Mouse (Mus musculus) neural tube, embryonic 15.5 days (tissue): ENCODE results near the gene Smarca4. TPM values are rescaled to one million over a fixed set of nuclear protein-coding genes. Genes with fewer than 3 reads are reported as not detected.

Source experiments
- ATAC-seq: fragments of 200-750 bp; cut with Nextera tagmentation; 2 replicates; pipeline ENCODE4 v1.8.0; 2017; ENCODE audit warnings: mild to moderate bottlenecking, moderate TSS enrichment, moderate library complexity; ENCODE audit not compliant: low FRiP score
- H3K27ac ChIP-seq: fragments of 300-500 bp; sonication (generic); replicated peaks from 2 replicates; pipeline ENCODE4 v1.5.1; 2015; ENCODE audit warnings: mild to moderate bottlenecking, inconsistent platforms
- H3K27me3 ChIP-seq: fragments of 300-500 bp; sonication (generic); replicated peaks from 2 replicates; pipeline ENCODE4 v1.6.1; 2015; ENCODE audit warnings: inconsistent platforms
- H3K36me3 ChIP-seq: fragments of 300-500 bp; sonication (generic); 2 replicates; pipeline ENCODE4 v1.6.1; 2015; ENCODE audit warnings: inconsistent platforms
- H3K4me1 ChIP-seq: fragments of 300-500 bp; sonication (generic); 2 replicates; pipeline ENCODE4 v1.6.1; 2015; ENCODE audit warnings: inconsistent platforms
- H3K4me2 ChIP-seq: fragments of 300-500 bp; sonication (generic); 2 replicates; pipeline ENCODE4 v1.6.1; 2015; ENCODE audit warnings: inconsistent platforms, mild to moderate bottlenecking, moderate library complexity
- H3K4me3 ChIP-seq: fragments of 300-500 bp; sonication (generic); replicated peaks from 2 replicates; pipeline ENCODE4 v1.5.1; 2015; ENCODE audit warnings: mild to moderate bottlenecking, inconsistent platforms
- H3K9ac ChIP-seq: fragments of 300-500 bp; sonication (generic); replicated peaks from 2 replicates; pipeline ENCODE4 v1.6.1; 2015; ENCODE audit warnings: mild to moderate bottlenecking, inconsistent platforms
- H3K9me3 ChIP-seq: fragments of 300-500 bp; sonication (generic); replicated peaks from 2 replicates; pipeline ENCODE4 v1.6.1; 2016; ENCODE audit warnings: inconsistent platforms
- WGBS: fragments of 180-500 bp; shearing (Covaris S2); methylation state at CpG from one replicate; pipeline ENCODE4 v1.1.7; 2015; ENCODE audit warnings: mixed read lengths; 5-methylcytosine and 5-hydroxymethylcytosine counted together
- polyA plus RNA-seq: library from polyadenylated mRNA; unstranded; fragments of >200 nt; fragmentation: Nextera tagmentation; extraction: Ambion mirVana; gene quantifications from 2 replicates; pipeline ENCODE4 v1.2.1, GENCODE M21; 2015

The Smarca4 gene
- polyA plus RNA-seq, 1 experiment from 2014 or later, result 110 TPM

GRCm38 (mm10) chr9:21701091-21701490 lies 85.1 kb downstream of the Smarca4 start:
- no peak overlapping the region for H3K9ac ChIP-seq
- no peaks in the 10 kb centered on the region for H3K4me1 ChIP-seq
- WGBS, result 97% methylated on average over 14 of the region's 14 CpGs
- peaks cover 92% of the 10 kb centered on the region for H3K36me3 ChIP-seq
- ATAC-seq, result no peak
- H3K9me3 ChIP-seq, result no peaks in the 10 kb centered on the region
- no peak overlapping the region for H3K4me2 ChIP-seq
- H3K4me3 ChIP-seq, result no peak overlapping the region
- H3K27ac ChIP-seq, result no peak overlapping the region
- H3K27me3 ChIP-seq, result no peaks in the 10 kb centered on the region

- no peak for ATAC-seq
- no peak overlapping the region for H3K4me2 ChIP-seq
- WGBS, result 94% methylated on average over 7 of the region's 7 CpGs
These were observed 87.5 kb downstream of the Smarca4 start for GRCm38 (mm10) chr9:21703494-21703893.

GRCm38 (mm10) chr9:21706085-21706484 lies 90.1 kb downstream of the Smarca4 start:
- Histone ChIP-seq H3K4me2 (no peak overlapping the region), H3K9me3 (no peaks in the 10 kb centered on the region), H3K9ac (no peak overlapping the region), H3K27ac (no peak overlapping the region), H3K4me1 (no peaks in the 10 kb centered on the region), H3K4me3 (no peak overlapping the region), H3K27me3 (no peaks in the 10 kb centered on the region), H3K36me3 (peaks cover 76% of the 10 kb centered on the region)
- 87% methylated on average over 4 of the region's 4 CpGs for WGBS
- ATAC-seq, result no peak

More at GRCm38 (mm10) chr9:21703494-21703893, 87.5 kb downstream of the Smarca4 start:
- no peak overlapping the region for H3K27ac ChIP-seq
- H3K9me3 ChIP-seq, result no peaks in the 10 kb centered on the region
- H3K36me3 ChIP-seq, result peaks cover 97% of the 10 kb centered on the region
- H3K4me3 ChIP-seq, result no peak overlapping the region
- H3K9ac ChIP-seq, result no peak overlapping the region
- H3K4me1 ChIP-seq, result no peaks in the 10 kb centered on the region
- H3K27me3 ChIP-seq, result no peaks in the 10 kb centered on the region

- no peak for ATAC-seq
- no peak overlapping the region for H3K27ac ChIP-seq
- no peaks in the 10 kb centered on the region for H3K27me3 ChIP-seq
- H3K4me2 ChIP-seq, result no peak overlapping the region
- no peak overlapping the region for H3K9ac ChIP-seq
- peaks cover 69% of the 10 kb centered on the region for H3K36me3 ChIP-seq
- no peak overlapping the region for H3K4me3 ChIP-seq
- H3K9me3 ChIP-seq, result no peaks in the 10 kb centered on the region
- WGBS, result 87% methylated on average over 8 of the region's 8 CpGs
- H3K4me1 ChIP-seq, result no peaks in the 10 kb centered on the region
These were observed 90.8 kb downstream of the Smarca4 start for GRCm38 (mm10) chr9:21706586-21707265.

GRCm38 (mm10) chr9:21709340-21709739 lies 93.4 kb downstream of the Smarca4 start:
- Histone ChIP-seq H3K36me3 (peaks cover 46% of the 10 kb centered on the region), H3K4me3 (no peak overlapping the region), H3K27ac (no peak overlapping the region), H3K9ac (no peak overlapping the region), H3K4me2 (no peak overlapping the region), H3K9me3 (no peaks in the 10 kb centered on the region), H3K27me3 (no peaks in the 10 kb centered on the region), H3K4me1 (no peaks in the 10 kb centered on the region)
- no peak for ATAC-seq
- WGBS, result 92% methylated on average over 3 of the region's 3 CpGs

DNA sequence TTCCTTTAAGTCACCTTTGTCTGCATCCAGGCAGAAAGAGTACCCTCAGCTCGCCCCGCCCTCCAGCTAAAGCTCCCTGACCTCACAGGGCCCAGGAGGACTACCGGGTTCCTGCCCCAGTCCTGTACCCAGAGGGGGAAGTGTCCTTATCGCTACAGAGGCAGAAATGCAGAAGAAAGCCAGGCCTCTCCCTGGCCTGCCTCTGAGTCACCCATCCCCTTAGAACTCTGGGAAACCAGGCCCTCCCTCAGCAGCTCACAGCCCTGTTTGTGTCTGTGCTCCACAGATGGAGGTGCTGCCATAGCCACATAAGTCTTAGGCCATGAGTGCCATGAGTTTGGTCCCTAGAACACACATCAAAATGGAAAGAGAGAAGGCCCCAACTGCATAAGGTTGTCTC lies 99.3 kb downstream of the Smarca4 start:
- Histone ChIP-seq H3K4me3 (no peak overlapping the region), H3K27ac (no peak overlapping the region), H3K4me2 (no peak overlapping the region), H3K9me3 (no peaks in the 10 kb centered on the region), H3K4me1 (no peaks in the 10 kb centered on the region), H3K9ac (no peak overlapping the region), H3K27me3 (no peaks in the 10 kb centered on the region), H3K36me3 (peaks cover 3% of the 10 kb centered on the region; the same call in 1 of the 2 replicates)
- peak; percentile 35; the same call in 1 of the 2 replicates for ATAC-seq
- 71% methylated on average over 4 of the region's 4 CpGs for WGBS

DNA sequence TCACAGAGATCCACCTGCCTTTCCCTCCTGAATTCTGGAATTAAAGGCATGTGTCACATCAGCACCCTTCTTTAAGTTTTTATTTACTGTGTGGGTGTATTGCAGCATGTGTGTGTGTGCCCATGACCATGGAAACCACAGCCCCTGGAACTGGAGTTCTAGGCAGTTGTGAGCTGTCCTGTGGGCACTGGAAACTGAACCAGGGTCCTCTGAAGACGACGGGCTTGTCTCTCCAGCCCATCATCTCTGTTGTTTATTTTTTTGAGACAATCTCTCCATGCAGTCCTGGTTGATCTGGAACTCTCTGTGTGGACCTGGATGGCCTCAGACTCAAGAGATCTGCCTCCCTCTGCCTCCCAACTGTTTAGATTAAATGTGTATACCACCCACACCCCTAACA lies 101.0 kb downstream of the Smarca4 start:
- Histone ChIP-seq H3K9ac (no peak overlapping the region), H3K4me2 (no peak overlapping the region), H3K4me1 (no peaks in the 10 kb centered on the region), H3K36me3 (peaks cover 3% of the 10 kb centered on the region; the same call in 1 of the 2 replicates), H3K27ac (no peak overlapping the region), H3K9me3 (no peaks in the 10 kb centered on the region), H3K4me3 (no peak overlapping the region), H3K27me3 (no peaks in the 10 kb centered on the region)
- WGBS, result 91% methylated on average over 2 of the region's 2 CpGs
- ATAC-seq, result no peak

DNA sequence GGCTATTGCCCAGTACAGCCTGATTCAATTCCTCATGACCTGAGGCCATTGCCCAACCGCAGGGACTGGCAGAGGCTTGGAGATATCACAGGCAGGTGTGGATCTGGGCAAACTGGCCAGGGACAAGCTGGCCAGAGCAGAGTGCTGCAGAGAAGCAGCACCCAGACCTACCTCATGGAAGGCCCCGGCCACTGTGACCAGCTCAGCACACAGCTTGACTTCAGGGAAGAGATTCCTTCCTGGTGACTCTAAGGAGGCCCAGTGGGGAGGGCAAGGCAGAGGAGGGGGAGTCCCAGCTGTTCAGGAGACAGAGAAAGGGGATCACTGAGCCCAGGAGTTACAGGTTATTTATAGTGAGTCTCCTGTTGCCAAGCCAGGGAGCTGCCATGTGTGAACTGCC lies 105.1 kb downstream of the Smarca4 start:
- peaks cover 26% of the 10 kb centered on the region for H3K4me1 ChIP-seq
- no peak overlapping the region for H3K4me3 ChIP-seq
- no peaks in the 10 kb centered on the region for H3K9me3 ChIP-seq
- H3K9ac ChIP-seq, result no peak overlapping the region
- no peak overlapping the region for H3K4me2 ChIP-seq
- no peak overlapping the region for H3K27ac ChIP-seq
- 80% methylated on average over 2 of the region's 2 CpGs for WGBS
- H3K36me3 ChIP-seq, result no peaks in the 10 kb centered on the region
- no peak for ATAC-seq
- no peaks in the 10 kb centered on the region for H3K27me3 ChIP-seq

GRCm38 (mm10) chr9:21723377-21724146 lies 107.6 kb downstream of the Smarca4 start, which contains the start of gene Ldlr:
Gene Ldlr, plus strand, starts transcription at chr9:21723483.
- H3K27ac ChIP-seq, result peak within 1 kb of the TSS; percentile 90
- H3K36me3 ChIP-seq, result no peaks in the 10 kb centered on the region
- peak within 1 kb of the TSS; percentile 65 for H3K9ac ChIP-seq
- WGBS, result under 1% methylated on average over 47 of the region's 47 CpGs
- H3K4me2 ChIP-seq, result peak within 1 kb of the TSS; percentile 79
- peaks cover 35% of the 10 kb centered on the region for H3K4me1 ChIP-seq
- peak within 1 kb of the TSS; percentile 66 for H3K4me3 ChIP-seq
- no peaks in the 10 kb centered on the region for H3K9me3 ChIP-seq
- H3K27me3 ChIP-seq, result no peaks in the 10 kb centered on the region
- peak; percentile 89 for ATAC-seq

DNA sequence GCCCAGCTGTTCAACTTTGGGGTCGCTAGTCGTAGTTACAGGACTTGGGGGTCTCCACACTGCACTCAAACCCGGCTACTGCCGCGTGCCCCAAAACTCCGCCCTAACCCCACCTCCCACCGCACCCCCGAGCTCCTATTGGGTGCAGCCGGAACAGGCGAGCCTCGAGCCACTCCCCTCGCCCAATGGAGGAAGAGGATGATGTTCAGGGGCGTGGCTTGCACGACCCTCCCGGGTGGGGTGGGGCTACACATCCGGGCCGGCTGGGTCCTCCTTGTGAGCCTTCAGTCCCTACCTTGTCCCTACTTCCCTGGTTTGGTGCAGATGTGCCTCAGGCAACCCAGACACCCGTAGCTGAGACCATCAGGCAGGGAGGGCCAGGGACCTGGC lies 108.2 kb downstream of the Smarca4 start:
- H3K9ac ChIP-seq, result peak overlapping the region; percentile 65
- ATAC-seq, result peak; percentile 96
- H3K4me2 ChIP-seq, result peak overlapping the region; percentile 79
- peak overlapping the region; percentile 66 for H3K4me3 ChIP-seq
- no peaks in the 10 kb centered on the region for H3K36me3 ChIP-seq
- H3K9me3 ChIP-seq, result no peaks in the 10 kb centered on the region
- peak overlapping the region; percentile 90 for H3K27ac ChIP-seq
- H3K4me1 ChIP-seq, result peaks cover 35% of the 10 kb centered on the region
- WGBS, result under 1% methylated on average over 18 of the region's 18 CpGs
- H3K27me3 ChIP-seq, result no peaks in the 10 kb centered on the region

DNA sequence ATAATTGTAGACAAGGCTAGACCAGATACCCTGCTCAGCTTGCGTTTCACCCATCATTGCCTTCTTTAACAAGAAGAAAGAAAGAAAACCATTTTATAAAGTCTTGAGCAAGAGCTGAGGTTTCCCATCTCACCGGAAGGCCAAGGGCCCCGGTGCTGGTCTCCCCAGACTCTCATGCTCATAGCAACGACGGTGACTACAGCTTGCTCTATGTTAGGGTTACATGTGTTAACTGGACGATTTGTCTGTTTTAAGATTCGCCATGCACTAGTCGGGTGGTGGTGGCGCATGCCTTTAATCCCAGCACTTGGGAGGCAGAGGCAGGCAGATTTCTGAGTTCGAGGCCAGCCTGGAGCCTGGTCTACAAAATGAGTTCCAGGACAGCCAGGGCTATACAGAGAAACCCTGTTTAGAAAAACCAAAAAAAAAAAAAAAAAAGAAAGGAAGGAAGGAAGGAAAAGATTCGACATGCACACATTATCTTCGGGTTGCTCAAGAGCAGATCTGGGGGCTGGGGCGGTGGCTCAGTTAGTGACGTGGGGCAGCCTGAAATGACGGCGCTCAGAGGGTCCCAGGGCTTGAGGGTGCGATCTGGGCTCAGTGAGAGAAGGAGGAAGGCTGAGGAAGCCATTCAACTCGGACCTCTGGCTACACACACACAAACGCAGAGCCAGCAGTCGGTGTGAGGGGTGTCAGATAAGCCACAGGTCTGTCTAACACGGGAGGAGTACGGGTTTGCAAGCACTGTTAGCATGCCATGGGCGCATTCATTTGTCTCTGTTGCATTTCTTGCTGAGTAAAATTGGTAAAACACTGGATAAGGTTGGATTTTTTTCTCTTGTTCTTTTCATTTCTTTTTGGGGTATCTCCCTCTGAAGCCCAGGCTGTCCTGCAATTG lies 109.5 kb downstream of the Smarca4 start:
- H3K4me1 ChIP-seq, result peaks cover 39% of the 10 kb centered on the region
- no peaks in the 10 kb centered on the region for H3K36me3 ChIP-seq
- H3K4me3 ChIP-seq, result peak overlapping the region; percentile 66
- 86% methylated on average over 23 of the region's 23 CpGs for WGBS
- peak overlapping the region; percentile 65; the same call in 1 of the 2 replicates for H3K9ac ChIP-seq
- no peaks in the 10 kb centered on the region for H3K27me3 ChIP-seq
- peak overlapping the region; percentile 79 for H3K4me2 ChIP-seq
- no peak for ATAC-seq
- H3K27ac ChIP-seq, result no peak overlapping the region; the same call in 1 of the 2 replicates
- no peaks in the 10 kb centered on the region for H3K9me3 ChIP-seq
